Mouse (Mus musculus) gastrocnemius, adult 2 months (tissue): ENCODE results near the gene Nek2. TPM values are rescaled to one million over a fixed set of nuclear protein-coding genes. Genes with fewer than 3 reads are reported as not detected.

Experiments
- DNase-seq: peaks from one replicate; pipeline ENCODE4 v3.0.0; 2022
- H3K27ac ChIP-seq: fragments of 200-600 bp; 2 replicates; pipeline ENCODE4 v1.8.1; 2022; ENCODE audit warnings: mild to moderate bottlenecking
- H3K4me3 ChIP-seq: fragments of 200-600 bp; 2 replicates; pipeline ENCODE4 v1.8.1; 2022; ENCODE audit warnings: mild to moderate bottlenecking, moderate library complexity
- CTCF ChIP-seq: fragments of 200-600 bp; IDR thresholded peaks from 2 replicates; pipeline ENCODE4 v1.8.1; 2022; ENCODE audit warnings: antibody characterized with exemption, mild to moderate bottlenecking, moderate library complexity
- intact Hi-C: fragments of 180-260 bp; cut with DNase I; formaldehyde crosslinking; loops from one replicate; pipeline ENCODE4 v1.15.1; 2025
- total RNA-seq, 2 experiments: library from RNA; stranded (reverse); gene quantifications; 2 replicates each; pipeline ENCODE4 v1.2.3; 2021

Gene Nek2
- total RNA-seq, 2 experiments from 2014 or later: 0.26 to 0.33 TPM

DNA sequence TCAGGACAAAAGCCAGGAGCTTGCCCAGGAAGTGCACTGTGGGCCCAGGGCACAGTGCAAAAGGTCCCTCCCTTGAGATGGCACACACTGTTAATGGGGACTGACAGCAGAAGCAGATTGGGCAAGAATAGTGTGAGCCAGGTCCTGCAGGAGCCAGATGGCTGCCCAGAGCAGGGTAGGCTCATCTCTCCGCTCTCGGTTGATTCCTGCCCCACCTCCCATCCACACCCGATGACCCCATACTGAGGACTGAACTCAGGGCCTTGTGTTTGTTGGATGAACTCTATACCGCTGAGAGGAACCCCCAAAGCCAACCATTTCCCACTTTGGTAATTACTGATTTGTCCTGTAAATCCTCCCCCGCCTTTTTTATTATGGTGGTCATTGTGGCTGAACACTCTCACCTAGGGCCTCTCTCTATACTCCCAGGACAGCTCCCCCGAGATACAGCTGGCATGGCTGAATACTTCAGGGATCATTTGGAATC, 3.1 kb upstream of the Nek2 start:
- no peak overlapping the region for H3K4me3 ChIP-seq
- no peak overlapping the region for H3K27ac ChIP-seq
- no peak for DNase-seq
- intact Hi-C loops: loop anchor here (2.0 kb wide), 1 partner anchor 241 kb away; no protein-coding TSS in a partner anchor
- no peak for TF ChIP-seq CTCF

GRCm38 (mm10) chr1:191819026-191819425, 2.2 kb upstream of the Nek2 start:
- intact Hi-C loops: loop anchor here (2.0 kb wide), 1 partner anchor 242 kb away; no protein-coding TSS in a partner anchor
- no peak for TF ChIP-seq CTCF
- no peak for DNase-seq
- H3K4me3 ChIP-seq: no peak overlapping the region
- H3K27ac ChIP-seq: no peak overlapping the region

- peak overlapping the region; percentile 87 for H3K4me3 ChIP-seq
- peak overlapping the region; percentile 73 for H3K27ac ChIP-seq
- DNase-seq: no peak
- intact Hi-C loops: loop anchor here (5.0 kb wide), 1 partner anchor 509 kb away; no protein-coding TSS in a partner anchor
- no peak for TF ChIP-seq CTCF
Observed at GRCm38 (mm10) chr1:191820951-191821325, 306 bp upstream of the Nek2 start.

- Histone ChIP-seq H3K27ac (no peak overlapping the region), H3K4me3 (no peak overlapping the region)
- peak; percentile 31; the same call in 1 of the 2 replicates for TF ChIP-seq CTCF
- intact Hi-C loops: no loop called here
- no peak for DNase-seq
Observed at GRCm38 (mm10) chr1:191829124-191829523, 7.9 kb downstream of the Nek2 start.

DNA sequence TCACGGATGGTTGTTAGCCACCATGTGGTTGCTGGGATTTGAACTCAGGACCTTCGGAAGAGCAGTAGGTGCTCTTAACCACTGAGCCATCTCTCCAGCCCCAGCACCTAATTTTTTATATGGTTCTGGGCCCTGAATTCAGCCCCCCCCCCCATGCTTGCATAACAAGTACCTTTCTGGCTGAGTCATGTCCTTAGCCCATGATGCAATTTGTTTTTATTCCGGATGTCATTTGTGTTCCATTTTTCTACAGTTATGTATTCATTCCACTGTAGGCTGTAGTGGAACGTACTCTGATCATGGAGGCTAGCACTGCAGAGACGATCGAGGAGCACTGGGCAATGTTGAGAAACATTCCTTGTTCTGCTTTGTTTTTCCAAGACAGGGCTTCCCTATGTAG, 12.2 kb downstream of the Nek2 start:
- no peak for TF ChIP-seq CTCF
- no peak overlapping the region for H3K27ac ChIP-seq
- intact Hi-C loops: no loop called here
- no peak overlapping the region for H3K4me3 ChIP-seq
- no peak for DNase-seq

- peak; percentile 92 for TF ChIP-seq CTCF
- peak overlapping the region; percentile 40 for H3K4me3 ChIP-seq
- intact Hi-C loops: loop anchor here (1.0 kb wide), 3 partner anchors 73 to 258 kb away; no protein-coding TSS in a partner anchor
- peak overlapping the region; percentile 16; the same call in 1 of the 2 replicates for H3K27ac ChIP-seq
- DNase-seq: peak; percentile 82
Observed at GRCm38 (mm10) chr1:191834825-191835224, 13.6 kb downstream of the Nek2 start.

DNA sequence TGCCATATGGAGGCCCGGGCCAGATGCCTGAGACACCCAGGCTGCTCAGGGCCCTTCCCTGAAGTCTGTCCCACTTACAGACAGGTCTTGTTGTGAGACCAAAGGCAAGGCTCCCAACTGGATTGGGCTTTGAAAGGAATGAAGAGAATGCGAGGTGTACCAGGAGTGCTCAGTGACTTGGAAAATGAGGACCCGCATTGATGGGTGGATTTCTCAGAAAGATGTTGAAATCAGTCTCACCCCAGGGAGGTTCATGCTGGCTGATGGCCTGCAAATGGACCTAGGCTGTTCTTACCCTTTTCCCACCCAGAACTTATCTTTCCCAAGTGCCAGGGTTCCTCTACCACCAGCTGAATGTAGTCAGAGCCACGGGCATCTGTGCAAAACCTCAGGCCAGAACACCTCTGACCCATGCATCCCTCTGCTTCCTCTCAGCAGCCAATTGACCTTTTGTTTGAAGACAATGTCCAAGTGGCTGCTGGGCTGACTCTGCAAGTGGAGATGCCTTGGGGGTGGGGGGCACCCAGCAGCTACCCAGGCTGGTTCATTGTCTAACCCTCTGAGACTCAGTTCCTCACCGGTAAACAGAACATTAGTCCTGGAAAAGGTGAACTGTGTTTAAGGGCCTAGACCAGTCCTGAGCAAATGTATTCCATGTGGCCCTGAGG, 15.2 kb downstream of the Nek2 start:
- no peak overlapping the region for H3K4me3 ChIP-seq
- TF ChIP-seq CTCF: no peak
- H3K27ac ChIP-seq: no peak overlapping the region
- intact Hi-C loops: no loop called here
- no peak for DNase-seq

DNA sequence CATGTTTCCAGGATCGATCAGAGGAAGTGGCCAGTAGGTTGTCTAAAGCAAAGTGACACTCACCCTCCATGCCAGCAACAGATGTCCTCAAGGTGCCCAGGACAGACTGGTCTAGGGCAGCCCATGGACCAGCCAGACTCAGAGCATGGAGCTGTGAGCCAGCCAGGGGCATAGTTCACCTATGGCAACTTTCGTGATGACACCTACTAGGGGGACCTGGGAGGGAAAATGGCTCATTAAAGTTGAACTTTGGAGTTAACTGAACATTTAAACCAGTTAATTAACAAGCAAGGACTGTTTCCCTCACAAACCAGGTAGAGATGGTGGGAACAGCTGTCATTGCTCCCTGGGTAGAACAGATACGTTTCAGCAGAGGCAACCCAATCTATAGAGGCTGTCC, 16.4 kb downstream of the Nek2 start:
- intact Hi-C loops: no loop called here
- no peak for DNase-seq
- no peak overlapping the region for H3K4me3 ChIP-seq
- no peak for TF ChIP-seq CTCF
- no peak overlapping the region for H3K27ac ChIP-seq

DNA sequence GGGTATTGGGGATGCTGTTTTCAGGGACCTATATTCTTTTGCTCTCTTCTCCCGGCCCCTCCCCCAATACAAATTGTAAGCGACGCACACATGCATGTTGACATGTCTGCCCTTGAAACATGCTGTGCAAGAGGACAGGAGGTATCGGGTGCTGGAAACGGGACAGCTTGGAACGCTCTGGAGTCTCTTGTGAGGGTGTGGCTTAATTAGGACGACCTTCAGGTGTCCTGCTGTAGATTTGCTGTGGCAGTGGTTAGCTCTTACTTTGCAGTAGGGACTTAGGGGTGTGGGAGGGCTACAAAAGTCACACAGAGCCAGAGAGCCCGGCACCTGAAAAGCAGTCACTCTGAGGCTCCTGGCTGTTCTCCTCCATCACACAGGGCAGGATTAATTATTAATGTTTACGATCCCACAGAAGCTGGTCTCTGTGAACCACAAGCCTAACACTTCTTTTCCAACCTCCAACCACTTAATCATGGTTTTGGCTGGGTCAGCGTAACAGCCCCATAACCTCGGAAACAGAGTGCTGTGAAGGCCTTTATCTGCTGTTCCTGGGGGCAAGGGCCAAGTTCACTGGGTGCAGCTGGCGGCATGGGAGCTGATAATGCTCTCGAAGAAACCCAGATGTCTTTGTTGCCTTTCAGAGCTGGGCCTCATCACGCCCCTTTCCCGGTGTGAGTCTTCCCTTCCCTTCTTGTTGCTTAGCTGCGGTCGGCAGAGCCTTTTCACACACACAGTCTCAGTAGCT, 17.9 kb downstream of the Nek2 start:
- no peak overlapping the region for H3K27ac ChIP-seq
- peak; percentile 28 for DNase-seq
- TF ChIP-seq CTCF: no peak

DNA sequence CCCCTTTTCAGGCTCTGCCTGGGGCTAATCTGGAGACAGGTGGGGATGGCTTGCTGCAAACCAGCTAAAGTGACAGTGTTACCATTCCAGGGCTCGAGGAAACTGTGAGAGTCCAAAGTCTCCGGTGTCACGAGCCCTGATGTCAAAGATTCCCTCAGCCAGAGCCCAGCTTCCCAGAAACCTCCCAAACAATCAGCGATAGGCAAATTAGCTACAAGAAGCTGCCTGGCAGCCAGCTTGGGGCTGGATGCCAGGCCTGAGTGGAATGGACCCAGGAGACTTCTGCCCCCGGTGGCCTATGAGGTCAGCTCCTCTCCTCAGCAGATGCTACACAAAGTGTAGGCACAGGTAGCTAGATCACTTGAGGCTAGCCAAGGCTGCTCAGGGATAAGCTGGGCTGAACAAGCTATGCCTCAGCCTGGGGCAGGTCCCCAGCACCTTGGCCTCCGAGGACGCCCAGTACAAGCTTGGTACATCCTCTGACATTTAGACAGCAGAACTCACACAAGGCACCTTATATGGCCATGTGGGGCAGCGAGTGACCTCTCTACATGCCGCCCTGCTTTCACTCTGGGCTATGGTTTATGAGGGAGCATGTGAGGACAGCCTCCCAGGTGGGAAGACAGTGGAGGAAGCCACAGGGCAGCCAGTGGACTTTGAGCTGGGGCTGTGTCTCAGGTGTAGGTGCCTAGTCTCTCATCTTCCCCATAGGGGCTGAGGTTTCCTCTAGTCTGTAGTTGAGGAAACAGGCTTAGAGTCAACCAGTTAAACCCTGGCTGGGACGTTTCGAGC, 19.7 kb downstream of the Nek2 start:
- TF ChIP-seq CTCF: no peak
- Histone ChIP-seq H3K27ac (no peak overlapping the region), H3K4me3 (no peak overlapping the region)
- intact Hi-C loops: no loop called here
- no peak for DNase-seq

More for the DNA sequence above, 17.9 kb downstream of the Nek2 start:
- no peak overlapping the region for H3K4me3 ChIP-seq
- intact Hi-C loops: no loop called here

GRCm38 (mm10) chr1:191842247-191842646, 21.0 kb downstream of the Nek2 start:
- DNase-seq: no peak
- no peak overlapping the region for H3K4me3 ChIP-seq
- intact Hi-C loops: no loop called here

DNA sequence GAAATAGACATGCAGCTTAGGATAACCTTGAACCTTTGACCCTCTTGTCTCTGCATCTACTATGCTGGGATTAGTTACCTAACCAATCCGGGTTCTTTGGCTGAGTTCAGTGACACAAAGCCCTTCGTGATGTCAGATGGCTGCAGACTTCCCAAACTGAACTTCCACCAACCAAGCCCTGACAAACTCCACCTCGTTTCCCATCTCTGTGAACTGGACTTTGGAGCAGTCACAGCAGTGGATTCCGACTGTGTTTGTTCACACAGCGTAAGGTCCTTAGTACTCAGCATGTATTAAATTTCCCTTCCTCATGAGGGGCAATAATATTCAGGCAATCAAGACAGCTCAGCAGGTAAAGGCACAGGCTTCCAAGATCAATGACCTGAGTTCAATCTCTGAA, 25.4 kb downstream of the Nek2 start:
- no peak for DNase-seq
- Histone ChIP-seq H3K4me3 (no peak overlapping the region), H3K27ac (no peak overlapping the region)
- TF ChIP-seq CTCF: no peak
- intact Hi-C loops: no loop called here

More at GRCm38 (mm10) chr1:191842247-191842646, 21.0 kb downstream of the Nek2 start:
- H3K27ac ChIP-seq: no peak overlapping the region
- TF ChIP-seq CTCF: no peak

DNA sequence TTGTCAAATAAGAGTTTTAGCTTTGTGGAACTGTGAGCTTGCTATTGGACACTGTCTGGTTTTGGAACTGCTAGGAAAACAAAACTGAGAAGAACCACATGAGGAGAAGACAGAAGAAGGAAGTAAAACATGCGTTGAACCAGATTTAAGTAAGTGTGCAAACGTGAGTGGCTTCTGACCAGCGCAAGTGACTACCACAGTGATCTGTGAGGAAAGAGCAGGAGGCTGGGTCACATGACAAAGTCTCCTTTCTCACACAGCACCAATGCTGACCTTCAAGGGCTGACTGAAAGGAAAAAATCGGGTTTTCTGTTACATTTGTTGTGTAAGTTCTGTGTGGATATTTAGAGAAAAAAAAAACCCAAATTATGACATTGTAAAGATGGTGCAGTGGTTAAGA, 28.3 kb downstream of the Nek2 start:
- intact Hi-C loops: no loop called here
- DNase-seq: no peak
- H3K4me3 ChIP-seq: no peak overlapping the region

More for the DNA sequence above, 28.3 kb downstream of the Nek2 start:
- no peak overlapping the region for H3K27ac ChIP-seq
- TF ChIP-seq CTCF: no peak
